Mouse (Mus musculus) layer of hippocampus, adult 2 months (tissue): Measurements from ENCODE around the gene Cerkl. TPM values are rescaled to one million over a fixed set of nuclear protein-coding genes. Genes with fewer than 3 reads are reported as not detected.

Source experiments
- DNase-seq, 2 experiments: peaks; one replicate each; pipeline ENCODE4 v3.0.0; 2022; ENCODE audit warnings: low spot score in 2 of 2
- H3K27ac ChIP-seq: fragments of 200-600 bp; 2 replicates; pipeline ENCODE4 v1.8.1; 2022
- H3K4me3 ChIP-seq: fragments of 200-600 bp; 2 replicates; pipeline ENCODE4 v1.8.1; 2022; ENCODE audit warnings: mild to moderate bottlenecking
- CTCF ChIP-seq: fragments of 200-600 bp; conservative IDR thresholded peaks from 2 replicates; pipeline ENCODE4 v1.8.1; 2022; ENCODE audit warnings: antibody characterized with exemption, mild to moderate bottlenecking, moderate library complexity
- total RNA-seq, 2 experiments: library from RNA; stranded (reverse); gene quantifications; 2 replicates each; pipeline ENCODE4 v1.2.3; 2021

Cerkl gene
- total RNA-seq, 2 experiments from 2014 or later, result 7.0 to 10.4 TPM

GRCm38 (mm10) chr2:79362029-79362428 is 94.6 kb downstream of the Cerkl start:
- Histone ChIP-seq H3K27ac (no peak overlapping the region), H3K4me3 (no peak overlapping the region)
- DNase-seq, result peak; percentile 67 to 74
- no peak for TF ChIP-seq CTCF

DNA sequence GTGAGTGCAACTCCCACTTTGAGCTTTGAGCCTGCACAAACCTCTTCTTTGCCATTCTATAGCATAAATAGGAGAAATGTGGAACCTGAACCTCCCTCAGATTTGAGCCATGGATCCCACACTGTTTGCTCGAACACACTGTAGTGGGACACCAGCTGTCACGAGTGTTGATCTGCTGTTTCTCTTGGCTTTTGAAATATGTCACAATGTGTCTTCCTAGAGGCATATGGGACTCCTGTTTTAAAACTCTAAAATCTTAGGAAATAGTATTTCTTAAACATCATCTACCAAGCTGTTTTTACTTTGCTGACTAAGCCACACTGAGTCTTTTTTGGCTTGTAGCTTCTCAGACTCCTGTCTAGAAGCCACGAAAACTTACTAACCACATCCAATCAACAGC is 98.8 kb downstream of the Cerkl start:
- H3K27ac ChIP-seq, result no peak overlapping the region
- TF ChIP-seq CTCF, result no peak
- H3K4me3 ChIP-seq, result no peak overlapping the region
- peak; percentile 41 to 52 for DNase-seq

DNA sequence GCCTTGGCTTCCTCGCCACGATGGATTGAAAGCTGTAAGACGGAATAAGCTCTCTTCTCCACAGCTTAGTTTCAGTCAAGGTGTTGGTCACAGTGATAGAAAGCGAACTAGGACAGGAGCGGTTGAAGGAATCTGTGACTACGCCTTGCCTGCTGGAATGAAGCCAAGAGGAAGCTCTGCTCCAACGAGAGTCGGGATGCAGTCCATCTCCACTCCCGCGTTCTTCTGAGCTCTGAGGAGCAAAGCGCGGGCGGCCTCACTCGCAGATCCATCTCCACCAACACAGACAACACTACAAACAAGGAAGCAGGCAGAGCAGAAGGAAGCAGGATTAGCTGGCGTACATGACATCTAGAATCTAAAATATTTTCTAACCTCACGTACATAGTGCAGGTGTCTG is 101.8 kb downstream of the Cerkl start:
- no peak for TF ChIP-seq CTCF
- H3K27ac ChIP-seq, result no peak overlapping the region
- no peak for DNase-seq
- H3K4me3 ChIP-seq, result no peak overlapping the region

DNA sequence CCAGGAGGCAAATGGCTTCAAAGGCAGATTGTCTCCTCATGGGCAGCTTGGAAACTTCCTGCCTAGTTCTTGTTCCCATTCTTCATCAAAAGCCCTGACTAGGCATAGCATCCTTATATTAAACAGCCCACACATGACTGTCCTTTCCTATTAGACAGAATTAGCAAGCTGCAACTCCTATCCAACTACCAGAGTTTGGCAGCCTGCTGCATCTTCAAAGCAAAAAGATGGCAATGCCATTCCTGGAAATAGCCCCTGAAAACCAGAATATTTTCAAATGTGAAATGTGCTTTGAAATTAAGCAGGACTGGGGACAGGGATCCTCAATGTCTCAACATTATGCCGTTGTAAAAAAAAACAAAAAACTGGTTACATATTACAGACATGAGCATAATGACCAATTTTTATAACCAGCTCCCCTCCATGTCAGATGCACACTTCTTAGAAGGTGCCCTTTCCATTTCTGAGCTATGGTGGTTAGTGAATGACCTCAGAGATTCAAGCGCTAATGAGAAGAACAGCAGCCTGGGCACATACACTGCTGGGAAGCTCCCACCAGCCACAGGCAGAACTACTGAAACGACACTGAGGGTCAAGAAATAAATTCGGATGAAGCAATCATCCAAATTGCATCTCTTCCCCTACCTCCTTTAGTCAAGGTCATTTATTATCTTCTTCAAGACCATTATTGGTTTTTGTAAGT is 104.3 kb downstream of the Cerkl start:
- no peak for DNase-seq

GRCm38 (mm10) chr2:79351179-79352099 is 105.1 kb downstream of the Cerkl start:
- no peak overlapping the region for H3K27ac ChIP-seq
- no peak for TF ChIP-seq CTCF
- no peak overlapping the region for H3K4me3 ChIP-seq
- no peak for DNase-seq

More for the DNA sequence above, 104.3 kb downstream of the Cerkl start:
- Histone ChIP-seq H3K27ac (no peak overlapping the region), H3K4me3 (no peak overlapping the region)
- no peak for TF ChIP-seq CTCF

GRCm38 (mm10) chr2:79343115-79343514 is 113.5 kb downstream of the Cerkl start:
- no peak for DNase-seq
- TF ChIP-seq CTCF, result no peak

GRCm38 (mm10) chr2:79339003-79339402 is 117.6 kb downstream of the Cerkl start:
- DNase-seq, result no peak

More at GRCm38 (mm10) chr2:79343115-79343514, 113.5 kb downstream of the Cerkl start:
- no peak overlapping the region for H3K4me3 ChIP-seq
- H3K27ac ChIP-seq, result no peak overlapping the region

DNA sequence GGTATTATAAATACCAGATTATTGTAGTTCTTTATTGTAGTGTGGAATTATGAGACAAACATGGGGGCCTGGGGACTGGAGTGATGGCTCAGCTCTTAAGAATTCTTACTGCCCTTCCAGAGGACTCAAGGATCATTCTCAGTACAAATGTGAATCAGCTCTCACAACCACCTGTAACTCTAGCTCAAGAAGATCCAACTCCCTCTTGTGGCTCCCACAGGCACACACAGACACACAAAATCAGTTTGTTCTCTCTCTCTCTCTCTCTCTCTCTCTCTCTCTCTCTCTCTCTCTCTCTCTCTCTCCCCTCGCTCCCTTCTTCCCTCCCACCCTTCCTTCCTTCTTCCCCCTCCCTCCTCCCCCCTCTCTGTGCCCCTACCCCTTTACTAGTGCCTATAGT is 120.4 kb downstream of the Cerkl start:
- TF ChIP-seq CTCF, result peak; percentile 53
- Histone ChIP-seq H3K4me3 (no peak overlapping the region), H3K27ac (no peak overlapping the region)
- DNase-seq, result no peak

More at GRCm38 (mm10) chr2:79339003-79339402, 117.6 kb downstream of the Cerkl start:
- no peak overlapping the region for H3K27ac ChIP-seq
- H3K4me3 ChIP-seq, result no peak overlapping the region
- TF ChIP-seq CTCF, result no peak

DNA sequence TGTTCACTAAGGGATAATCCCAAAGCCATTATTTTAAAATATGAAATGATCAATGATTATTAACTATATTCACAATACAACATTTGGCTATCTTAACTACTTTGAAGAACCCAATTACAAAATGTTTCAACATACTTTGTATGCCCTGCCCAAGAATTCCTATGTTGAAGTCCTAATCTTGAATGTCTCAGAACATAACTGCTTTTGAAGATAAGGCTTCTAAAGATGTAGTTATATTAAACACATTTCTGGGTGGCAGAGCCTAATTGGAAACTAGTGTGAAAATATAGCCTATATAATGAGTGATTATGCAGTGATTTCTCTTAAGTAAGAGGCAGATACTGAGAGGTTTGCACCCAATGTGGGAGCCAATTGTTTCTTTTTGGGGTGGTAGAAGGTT is 121.9 kb downstream of the Cerkl start:
- TF ChIP-seq CTCF, result no peak
- Histone ChIP-seq H3K27ac (no peak overlapping the region), H3K4me3 (no peak overlapping the region)
- no peak for DNase-seq

GRCm38 (mm10) chr2:79328079-79328478 is 128.5 kb downstream of the Cerkl start:
- H3K27ac ChIP-seq, result no peak overlapping the region
- H3K4me3 ChIP-seq, result no peak overlapping the region
- DNase-seq, result no peak
- no peak for TF ChIP-seq CTCF

GRCm38 (mm10) chr2:79316182-79316880 is 140.3 kb downstream of the Cerkl start:
- TF ChIP-seq CTCF, result no peak
- Histone ChIP-seq H3K4me3 (no peak overlapping the region), H3K27ac (no peak overlapping the region)
- DNase-seq, result no peak

DNA sequence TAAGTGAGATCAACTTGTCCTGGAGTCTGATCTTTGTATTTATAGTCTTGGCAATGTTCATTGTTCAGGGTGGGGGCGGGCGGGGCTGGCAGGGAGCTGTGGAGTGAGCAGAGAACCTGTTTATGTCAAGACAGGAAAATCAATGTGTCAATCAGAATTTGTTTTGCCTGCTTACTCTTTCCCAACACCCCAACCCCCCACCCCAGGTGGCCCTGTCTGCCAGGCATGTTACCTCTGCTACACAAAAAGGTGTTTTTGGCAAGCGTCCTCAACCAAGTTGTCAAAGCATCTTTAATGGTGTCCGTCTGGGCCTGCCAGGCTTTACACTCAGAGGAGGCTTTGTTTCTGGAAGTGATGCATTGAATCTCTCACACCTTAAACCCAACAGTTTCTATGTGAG is 141.5 kb downstream of the Cerkl start:
- no peak for DNase-seq
- TF ChIP-seq CTCF, result no peak
- no peak overlapping the region for H3K4me3 ChIP-seq
- no peak overlapping the region for H3K27ac ChIP-seq

DNA sequence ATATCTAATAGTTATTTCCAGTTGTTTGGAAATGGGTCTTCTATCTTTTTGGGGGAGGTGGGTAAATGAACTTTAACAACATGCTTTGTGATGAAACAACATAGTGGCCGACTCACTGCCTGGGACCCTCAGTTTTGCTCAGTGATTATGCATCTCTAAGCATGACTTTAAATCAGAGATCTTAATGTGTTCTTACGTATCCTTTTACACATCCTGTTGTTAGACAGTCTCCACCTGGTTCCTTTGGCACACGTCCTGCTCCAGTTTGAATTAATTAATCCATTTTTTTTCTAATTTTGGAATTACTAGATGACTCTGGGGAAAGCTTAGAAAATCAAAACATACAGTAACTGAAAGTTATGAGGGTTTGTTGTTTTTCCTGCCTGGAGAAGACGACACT is 144.1 kb downstream of the Cerkl start:
- Histone ChIP-seq H3K4me3 (no peak overlapping the region), H3K27ac (no peak overlapping the region)
- DNase-seq, result no peak
- no peak for TF ChIP-seq CTCF
